15 mouse cellular contexts compared by ENCODE assay signal in the genomic region with DNA sequence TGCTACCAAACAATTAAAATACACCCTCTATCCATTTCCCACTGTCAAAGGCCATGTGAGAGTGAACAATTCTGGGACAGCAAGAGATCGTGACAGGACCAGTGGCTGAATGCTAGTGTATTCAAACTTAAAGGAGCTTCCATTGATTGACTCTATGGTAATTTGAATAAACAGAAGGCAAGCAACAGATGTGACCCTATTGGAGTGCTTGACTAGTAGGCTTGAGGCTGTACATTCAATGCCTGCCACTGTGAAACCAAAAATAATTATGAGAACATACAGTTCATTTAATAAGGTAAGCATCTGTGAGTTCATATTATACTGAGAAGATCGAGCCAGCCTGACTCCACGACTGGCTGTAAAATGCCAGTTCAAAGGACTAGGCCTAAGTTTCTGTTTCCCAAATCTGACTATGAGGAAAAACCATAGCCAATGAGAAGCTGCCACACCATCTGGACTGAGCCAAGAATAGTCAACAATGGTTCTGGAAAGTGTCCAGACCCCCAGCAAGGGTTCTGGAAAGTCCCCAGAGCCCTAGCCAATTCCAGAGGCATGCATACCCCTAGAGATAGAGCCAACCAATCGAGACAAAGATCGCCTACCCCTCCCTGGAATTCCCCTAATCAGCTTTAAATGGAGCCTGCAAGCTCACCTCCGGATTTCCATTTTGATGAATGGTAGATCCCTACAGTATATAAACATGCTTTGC.
A peak's percentile ranks its signal among the peaks of the same experiment; 100 is the strongest.
DNase-seq lines count a peak whose midpoint lies in the region; ATAC-seq lines count a peak whose summit lies in the region.
"Had no signal": no experiment of that assay in that cellular context is flagged by ENCODE, and none has a peak within 500 bp of the region (broad histone marks: within the 10 kb centered on the region; RNA-seq: fewer than 3 reads in every experiment).

No protein-coding gene starts in this region.

- no peaks in the 10 kb centered on the region for H3K27me3 ChIP-seq in heart, embryonic 10.5 days (ENCODE audit: insufficient read depth, poor library complexity, severe bottlenecking)
- H3K27me3 ChIP-seq in midbrain, embryonic 13.5 days, result no peaks in the 10 kb centered on the region
- no peaks in the 10 kb centered on the region for H3K27me3 ChIP-seq in midbrain, embryonic 10.5 days (ENCODE audit: low read depth, poor library complexity, severe bottlenecking)
- no peaks in the 10 kb centered on the region for H3K27me3 ChIP-seq in kidney, embryonic 15.5 days
- H3K27me3 ChIP-seq: neural tube, embryonic 15.5 days had no signal

- no peaks in the 10 kb centered on the region for H3K36me3 ChIP-seq in heart, embryonic 10.5 days
- no peaks in the 10 kb centered on the region for H3K36me3 ChIP-seq in midbrain, embryonic 13.5 days
- H3K36me3 ChIP-seq in midbrain, embryonic 10.5 days, result no peaks in the 10 kb centered on the region
- H3K36me3 ChIP-seq in kidney, embryonic 15.5 days, result no peaks in the 10 kb centered on the region
- H3K36me3 ChIP-seq: neural tube, embryonic 15.5 days had no signal

- H3K27ac ChIP-seq in heart, embryonic 10.5 days, result no peak overlapping the region
- no peak overlapping the region for H3K27ac ChIP-seq in midbrain, embryonic 13.5 days
- H3K27ac ChIP-seq in midbrain, embryonic 10.5 days (replicated peaks), result no peak overlapping the region
- no peak overlapping the region for H3K27ac ChIP-seq in kidney, embryonic 15.5 days
- H3K27ac ChIP-seq: liver, embryonic 14.5 days; macrophage; neural tube, embryonic 15.5 days had no signal

- 72% methylated on average over 6 of the region's 6 CpGs for WGBS in heart, embryonic 10.5 days
- 71% methylated on average over 6 of the region's 6 CpGs for WGBS in midbrain, embryonic 13.5 days
- WGBS in midbrain, embryonic 10.5 days, result 84% methylated on average over 6 of the region's 6 CpGs
- 87% methylated on average over 6 of the region's 6 CpGs for WGBS in kidney, embryonic 15.5 days

- H3K9ac ChIP-seq in midbrain, embryonic 13.5 days (replicated peaks), result no peak overlapping the region
- H3K9ac ChIP-seq in kidney, embryonic 15.5 days, result no peak overlapping the region
- H3K9ac ChIP-seq: liver, embryonic 14.5 days; neural tube, embryonic 15.5 days had no signal

- H3K4me3 ChIP-seq in heart, embryonic 10.5 days, result no peak overlapping the region
- no peak overlapping the region for H3K4me3 ChIP-seq in midbrain, embryonic 13.5 days (replicated peaks)
- H3K4me3 ChIP-seq in midbrain, embryonic 10.5 days, result no peak overlapping the region
- H3K4me3 ChIP-seq in kidney, embryonic 15.5 days (replicated peaks), result no peak overlapping the region
- H3K4me3 ChIP-seq: neural tube, embryonic 15.5 days had no signal

- no peaks in the 10 kb centered on the region for H3K4me1 ChIP-seq in heart, embryonic 10.5 days
- H3K4me1 ChIP-seq in midbrain, embryonic 13.5 days (replicated peaks), result no peaks in the 10 kb centered on the region
- no peaks in the 10 kb centered on the region for H3K4me1 ChIP-seq in midbrain, embryonic 10.5 days
- H3K4me1 ChIP-seq in kidney, embryonic 15.5 days, result no peaks in the 10 kb centered on the region
- H3K4me1 ChIP-seq: neural tube, embryonic 15.5 days had no signal

- no peak overlapping the region for H3K4me2 ChIP-seq in midbrain, embryonic 13.5 days (replicated peaks)
- H3K4me2 ChIP-seq in kidney, embryonic 15.5 days, result no peak overlapping the region
- H3K4me2 ChIP-seq: neural tube, embryonic 15.5 days had no signal

- ATAC-seq in midbrain, embryonic 13.5 days, result peak; percentile 53; the same call in 1 of the 2 replicates
- no peak for ATAC-seq in megakaryocyte-erythroid progenitor cell, adult 5-6 weeks (replicated peaks; ENCODE audit: low FRiP score, low TSS enrichment, poor library complexity, severe bottlenecking)
- ATAC-seq in kidney, embryonic 15.5 days (replicated peaks; ENCODE audit: low FRiP score), result no peak
- ATAC-seq: CD4-positive, CD25-positive, alpha-beta regulatory T cell, adult 4 months had no signal

- no peaks in the 10 kb centered on the region for H3K9me3 ChIP-seq in heart, embryonic 10.5 days
- H3K9me3 ChIP-seq in midbrain, embryonic 13.5 days, result no peaks in the 10 kb centered on the region
- H3K9me3 ChIP-seq in midbrain, embryonic 10.5 days (replicated peaks), result no peaks in the 10 kb centered on the region
- H3K9me3 ChIP-seq in kidney, embryonic 15.5 days (replicated peaks), result no peaks in the 10 kb centered on the region
- H3K9me3 ChIP-seq: neural tube, embryonic 15.5 days had no signal

- peak; percentile 7 for DNase-seq in heart, adult 8-10 months (ENCODE audit: low spot score)
- DNase-seq in heart, embryonic 10.5 days (ENCODE audit: low spot score), result no peak
- no peak for DNase-seq in midbrain, embryonic 10.5 days (ENCODE audit: low spot score)
- DNase-seq in cerebellum, adult 9-10 months, result peak; percentile 15
- DNase-seq: adrenal gland, adult 2 months; gastrocnemius, postnatal 25 days; kidney, adult 11 months; right cerebral cortex, adult 18-20 months had no signal

Comparison
In these comparisons a context has a peak if more than half of its experiments do, and no peak if none do; other contexts are left out.
1. DNase-seq: peak in heart, adult 8-10 months (single experiment) and cerebellum, adult 9-10 months (single experiment); none in heart, embryonic 10.5 days (single experiment) and midbrain, embryonic 10.5 days (single experiment).